Mouse (Mus musculus): ENCODE measurements at regions not wholly inside any gene's neighbourhood (a gene's known extent, or its start where the extent isn't known, plus 50 kb on each side); places are given as distances from the start of the nearest gene placed in this dataset.

DNA sequence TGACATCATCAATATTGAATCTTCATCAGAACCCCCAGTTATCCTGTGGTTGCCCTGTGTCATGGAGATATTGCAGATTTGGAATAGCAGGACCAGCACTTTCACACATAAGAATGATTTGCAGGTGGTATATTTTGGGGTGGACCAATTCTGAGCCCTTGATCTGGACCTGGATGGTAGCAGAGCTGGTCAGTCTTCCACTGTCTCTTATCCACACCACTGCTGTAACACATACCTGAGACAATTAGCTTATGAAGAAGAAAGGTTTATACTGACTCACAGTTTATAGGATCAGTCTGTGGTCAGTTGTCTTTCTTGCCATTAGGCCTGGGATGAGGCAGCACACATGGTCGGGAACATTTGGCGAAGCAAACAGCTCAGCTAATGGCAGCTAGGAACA, 55.1 kb upstream of the Ltbp1 start:
- Histone ChIP-seq H3K4me1 (no peaks in the 10 kb centered on the region), H3K27me3 (no peaks in the 10 kb centered on the region), H3K4me2 (no peak overlapping the region), H3K9ac (no peak overlapping the region), H3K4me3 (no peak overlapping the region), H3K9me3 (replicated peaks) (no peaks in the 10 kb centered on the region), H3K36me3 (ENCODE audit: poor library complexity, severe bottlenecking) (no peaks in the 10 kb centered on the region), H3K27ac (no peak overlapping the region)
- ATAC-seq = no peak
- WGBS = 95% methylated on average over 2 of the region's 2 CpGs

GRCm38 (mm10) chr17:74954988-74955387, 50.4 kb upstream of the Ltbp1 start:
- Histone ChIP-seq H3K27ac (no peak overlapping the region), H3K4me3 (no peak overlapping the region), H3K36me3 (ENCODE audit: poor library complexity, severe bottlenecking) (no peaks in the 10 kb centered on the region), H3K9ac (no peak overlapping the region), H3K4me1 (no peaks in the 10 kb centered on the region), H3K4me2 (no peak overlapping the region), H3K27me3 (no peaks in the 10 kb centered on the region), H3K9me3 (replicated peaks) (no peaks in the 10 kb centered on the region)
- 96% methylated on average over 2 of the region's 2 CpGs for WGBS
- ATAC-seq = no peak
